8 mouse cellular contexts compared by ENCODE assay signal in the genomic region with DNA sequence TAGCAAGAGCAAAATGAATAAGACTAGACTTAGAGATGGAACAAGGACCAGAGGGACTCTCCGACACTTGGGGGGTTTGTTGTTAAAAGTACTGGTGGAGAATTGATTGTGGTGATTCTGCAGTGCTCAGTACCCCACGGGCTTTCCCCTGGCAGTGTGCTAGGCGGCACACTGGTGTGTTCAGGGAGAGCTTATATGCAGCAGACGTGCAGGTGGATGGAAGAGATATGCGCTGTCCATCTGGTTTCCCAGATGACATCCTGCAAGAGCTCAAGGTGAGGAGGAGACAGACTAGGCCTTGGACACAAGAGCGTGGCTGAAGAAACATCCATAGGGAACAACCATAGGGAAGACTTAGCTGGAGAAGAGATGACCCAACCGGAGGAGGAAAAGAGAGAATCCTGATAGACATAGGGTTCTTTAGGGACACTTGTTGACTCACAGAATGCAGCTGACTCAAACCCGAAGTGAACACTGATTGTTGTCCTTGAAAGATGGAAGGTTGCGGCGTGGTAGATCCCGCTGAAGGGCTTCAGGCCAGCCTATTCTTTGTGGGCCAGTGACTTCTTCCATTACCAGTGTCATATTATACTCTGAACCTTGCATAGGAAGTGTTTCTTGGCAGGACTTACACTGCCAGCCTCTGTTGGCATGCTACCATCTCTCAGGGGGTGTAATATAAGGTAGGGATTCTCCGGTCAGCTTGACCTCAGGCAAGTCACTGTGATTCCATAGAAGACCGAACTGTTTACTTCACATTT. TPM values are rescaled to one million over a fixed set of nuclear protein-coding genes. Genes with fewer than 3 reads are reported as not detected.
DNase-seq lines count a peak whose midpoint lies in the region; ATAC-seq and TF ChIP-seq lines count a peak whose summit lies in the region.

No protein-coding gene starts in this region.

- peaks cover 9% of the 10 kb centered on the region for H3K4me1 ChIP-seq in lung, embryonic 14.5 days (ENCODE audit: insufficient read depth)
- no peaks in the 10 kb centered on the region; the same call in 1 of the 2 replicates for H3K4me1 ChIP-seq in cerebellum, adult 2 months (ENCODE audit: control insufficient read depth, insufficient read depth, low read length)
- H3K4me1 ChIP-seq in heart, embryonic 16.5 days (ENCODE audit: control insufficient read depth, insufficient read depth, low read length), result peaks cover 32% of the 10 kb centered on the region
- peaks cover 22% of the 10 kb centered on the region for H3K4me1 ChIP-seq in liver, embryonic 16.5 days (ENCODE audit: control insufficient read depth, low read depth, low read length)
- no peaks in the 10 kb centered on the region; the same call in 1 of the 2 replicates for H3K4me1 ChIP-seq in stomach, postnatal 0 days (replicated peaks; ENCODE audit: control insufficient read depth, insufficient read depth)

- no peaks in the 10 kb centered on the region for H3K27me3 ChIP-seq in lung, embryonic 14.5 days (ENCODE audit: insufficient read depth, low read length)
- H3K27me3 ChIP-seq in cerebellum, adult 2 months (ENCODE audit: control insufficient read depth, insufficient read depth, low read length), result no peaks in the 10 kb centered on the region
- H3K27me3 ChIP-seq in heart, embryonic 16.5 days (ENCODE audit: control insufficient read depth, insufficient read depth, low read length), result no peaks in the 10 kb centered on the region
- no peaks in the 10 kb centered on the region for H3K27me3 ChIP-seq in liver, embryonic 16.5 days (ENCODE audit: control insufficient read depth, insufficient read depth, low read depth, low read length)
- H3K27me3 ChIP-seq in stomach, postnatal 0 days (ENCODE audit: control insufficient read depth, insufficient read depth, low read length), result no peaks in the 10 kb centered on the region

- peak overlapping the region; percentile 95 for H3K9ac ChIP-seq in lung, embryonic 14.5 days
- peak overlapping the region; percentile 98 for H3K9ac ChIP-seq in heart, embryonic 16.5 days (ENCODE audit: low read length)
- peak overlapping the region; percentile 84 for H3K9ac ChIP-seq in liver, embryonic 16.5 days (ENCODE audit: low read depth, low read length)
- peak overlapping the region; percentile 94 for H3K9ac ChIP-seq in stomach, postnatal 0 days (ENCODE audit: low read length)

- no peaks in the 10 kb centered on the region for H3K9me3 ChIP-seq in lung, embryonic 14.5 days (ENCODE audit: low read depth, low read length)
- H3K9me3 ChIP-seq in heart, embryonic 16.5 days (replicated peaks; ENCODE audit: control insufficient read depth, low read length), result no peaks in the 10 kb centered on the region
- no peaks in the 10 kb centered on the region for H3K9me3 ChIP-seq in liver, embryonic 16.5 days (replicated peaks; ENCODE audit: control insufficient read depth, low read length)
- no peaks in the 10 kb centered on the region for H3K9me3 ChIP-seq in stomach, postnatal 0 days (ENCODE audit: control insufficient read depth, low read length)

- TF ChIP-seq POLR2A in cerebellum, adult 2 months (IDR thresholded peaks at IDR 0.05; ENCODE audit: borderline replicate concordance, insufficient read depth, low read length), result no peak

- 0 out of 2 replicates have a peak overlapping the region, but pooled peaks have one; percentile 90 for H3K27ac ChIP-seq in lung, embryonic 14.5 days (ENCODE audit: low read depth)
- peak overlapping the region; percentile 72 for H3K27ac ChIP-seq in cerebellum, adult 2 months (ENCODE audit: insufficient read depth, low read length)
- H3K27ac ChIP-seq in heart, embryonic 16.5 days (ENCODE audit: low read length), result peak overlapping the region; percentile 95
- peak overlapping the region; percentile 83 for H3K27ac ChIP-seq in liver, embryonic 16.5 days (ENCODE audit: low read length)
- H3K27ac ChIP-seq in stomach, postnatal 0 days (replicated peaks), result peak overlapping the region; percentile 92

- peaks cover 26% of the 10 kb centered on the region for H3K36me3 ChIP-seq in lung, embryonic 14.5 days (ENCODE audit: insufficient read depth)
- peaks cover 18% of the 10 kb centered on the region for H3K36me3 ChIP-seq in heart, embryonic 16.5 days (ENCODE audit: control insufficient read depth, insufficient read depth)
- H3K36me3 ChIP-seq in liver, embryonic 16.5 days (ENCODE audit: control insufficient read depth, insufficient read depth), result peaks cover 5% of the 10 kb centered on the region; the same call in 1 of the 2 replicates
- peaks cover 15% of the 10 kb centered on the region for H3K36me3 ChIP-seq in stomach, postnatal 0 days (ENCODE audit: control insufficient read depth, insufficient read depth, low read length)

- H3K4me3 ChIP-seq in lung, embryonic 14.5 days (ENCODE audit: low read depth, low read length), result peak overlapping the region; percentile 86
- peak overlapping the region; percentile 83 for H3K4me3 ChIP-seq in cerebellum, adult 2 months (replicated peaks; ENCODE audit: insufficient read depth, low read depth, low read length)
- H3K4me3 ChIP-seq in heart, embryonic 16.5 days (ENCODE audit: low read length), result peak overlapping the region; percentile 85
- peak overlapping the region; percentile 85 for H3K4me3 ChIP-seq in liver, embryonic 16.5 days (ENCODE audit: low read depth, low read length)
- H3K4me3 ChIP-seq in stomach, postnatal 0 days (ENCODE audit: low read depth, low read length), result peak overlapping the region; percentile 78

- TF ChIP-seq CTCF in lung, embryonic 14.5 days (IDR thresholded peaks at IDR 0.05; ENCODE audit: low read depth), result no peak
- no peak for TF ChIP-seq CTCF in cerebellum, adult 2 months (IDR thresholded peaks at IDR 0.05; ENCODE audit: borderline replicate concordance, insufficient read depth, low read depth, low read length)
- no peak for TF ChIP-seq CTCF in stomach, postnatal 0 days (IDR thresholded peaks at IDR 0.05; ENCODE audit: low read depth)

- DNase-seq in lung, embryonic 14.5 days, result no peak
- DNase-seq in lung, adult 18-20 months, result no peak
- peak in 1 of 2 experiments; percentile 40 for DNase-seq in cerebellum, adult 2 months
- no peak for DNase-seq in stomach, postnatal 0 days (ENCODE audit: low spot score)
- DNase-seq in right cerebral cortex, postnatal 14 days, result no peak
- no peak for DNase-seq in frontal cortex, adult 2 months (ENCODE audit: extremely low spot score in 1 of 2, low spot score in 1 of 2)

- H3K4me2 ChIP-seq in lung, embryonic 14.5 days, result peak overlapping the region; percentile 96
- peak overlapping the region; percentile 92 for H3K4me2 ChIP-seq in heart, embryonic 16.5 days (ENCODE audit: low read depth, low read length)
- peak overlapping the region; percentile 90 for H3K4me2 ChIP-seq in liver, embryonic 16.5 days (ENCODE audit: low read depth, low read length)
- H3K4me2 ChIP-seq in stomach, postnatal 0 days (replicated peaks; ENCODE audit: low read depth), result peak overlapping the region; percentile 75

- ATAC-seq in lung, embryonic 14.5 days (ENCODE audit: insufficient read depth), result no peak
- no peak for ATAC-seq in heart, embryonic 16.5 days (replicated peaks; ENCODE audit: extremely low read depth, insufficient read depth, low FRiP score)
- ATAC-seq in liver, embryonic 16.5 days (ENCODE audit: low read depth), result peak; percentile 63
- ATAC-seq in stomach, postnatal 0 days (ENCODE audit: low FRiP score, low TSS enrichment), result 0 out of 2 replicates have a peak, but pooled peaks have one; percentile 7

- WGBS in lung, embryonic 14.5 days, result 74% methylated on average over 13 of the region's 13 CpGs
- 44% methylated on average over 13 of the region's 13 CpGs for WGBS in cerebellum, adult 2 months
- 66% methylated on average over 13 of the region's 13 CpGs for WGBS in heart, embryonic 16.5 days
- WGBS in liver, embryonic 16.5 days (ENCODE audit: insufficient replicate concordance), result 61% methylated on average over 13 of the region's 13 CpGs
- 75% methylated on average over 13 of the region's 13 CpGs for WGBS in stomach, postnatal 0 days

- no peak for TF ChIP-seq EP300 in stomach, postnatal 0 days (optimal IDR thresholded peaks at IDR 0.05)

RNA-seq across cellular contexts. Expression of a gene that starts 0.9 kb away (rescaled TPM):
- 5.1 and 51.6 TPM in 2 replicates for polyA plus RNA-seq in lung, embryonic 14.5 days (2014; fragmentation: Nextera tagmentation; extraction: Ambion mirVana)
- 6.1 and 7.6 TPM in 2 replicates for polyA plus RNA-seq in cerebellum, adult 2 months (2012; rRNA removed)
- polyA plus RNA-seq in heart, embryonic 16.5 days (2015; fragmentation: Nextera tagmentation; extraction: Ambion mirVana), result 4,861 and 5,105 TPM in 2 replicates
- polyA plus RNA-seq in liver, embryonic 16.5 days (2015; fragmentation: Nextera tagmentation; extraction: Ambion mirVana), result 80.6 and 93.1 TPM in 2 replicates
- 4.1 and 6.5 TPM in 2 replicates for polyA plus RNA-seq in stomach, postnatal 0 days (2015; fragmentation: Nextera tagmentation; extraction: Ambion mirVana)
- polyA plus RNA-seq in frontal cortex, adult 2 months (2012; rRNA removed), result 51.3 and 55.5 TPM in 2 replicates

RNA-seq across cellular contexts. Expression of a gene that starts 9.5 kb away (rescaled TPM):
- polyA plus RNA-seq in lung, embryonic 14.5 days (2014; fragmentation: Nextera tagmentation; extraction: Ambion mirVana), result 386 and 411 TPM in 2 replicates
- polyA plus RNA-seq in cerebellum, adult 2 months (2012; rRNA removed), result 292 and 304 TPM in 2 replicates
- polyA plus RNA-seq in heart, embryonic 16.5 days (2015; fragmentation: Nextera tagmentation; extraction: Ambion mirVana), result 331 and 376 TPM in 2 replicates
- 94.9 and 112 TPM in 2 replicates for polyA plus RNA-seq in liver, embryonic 16.5 days (2015; fragmentation: Nextera tagmentation; extraction: Ambion mirVana)
- 87.7 and 106 TPM in 2 replicates for polyA plus RNA-seq in stomach, postnatal 0 days (2015; fragmentation: Nextera tagmentation; extraction: Ambion mirVana)
- 343 and 370 TPM in 2 replicates for polyA plus RNA-seq in frontal cortex, adult 2 months (2012; rRNA removed)

RNA-seq across cellular contexts. Expression of a gene that starts 10.4 kb away (rescaled TPM):
- polyA plus RNA-seq in lung, embryonic 14.5 days (2014; fragmentation: Nextera tagmentation; extraction: Ambion mirVana), result 0.38 and 0.49 TPM in 2 replicates
- 3.0 and 3.2 TPM in 2 replicates for polyA plus RNA-seq in cerebellum, adult 2 months (2012; rRNA removed)
- 0.97 TPM in 2 replicates for polyA plus RNA-seq in heart, embryonic 16.5 days (2015; fragmentation: Nextera tagmentation; extraction: Ambion mirVana)
- polyA plus RNA-seq in liver, embryonic 16.5 days (2015; fragmentation: Nextera tagmentation; extraction: Ambion mirVana), result 0.04 TPM in 2 replicates
- polyA plus RNA-seq in stomach, postnatal 0 days (2015; fragmentation: Nextera tagmentation; extraction: Ambion mirVana), result 0.38 and 0.53 TPM in 2 replicates
- 3.5 and 3.9 TPM in 2 replicates for polyA plus RNA-seq in frontal cortex, adult 2 months (2012; rRNA removed)

RNA-seq across cellular contexts. Expression of a gene that starts 38.8 kb away (rescaled TPM):
- 64.4 and 71.3 TPM in 2 replicates for polyA plus RNA-seq in lung, embryonic 14.5 days (2014; fragmentation: Nextera tagmentation; extraction: Ambion mirVana)
- 8.6 and 9.6 TPM in 2 replicates for polyA plus RNA-seq in cerebellum, adult 2 months (2012; rRNA removed)
- 36.6 and 43.8 TPM in 2 replicates for polyA plus RNA-seq in heart, embryonic 16.5 days (2015; fragmentation: Nextera tagmentation; extraction: Ambion mirVana)
- polyA plus RNA-seq in liver, embryonic 16.5 days (2015; fragmentation: Nextera tagmentation; extraction: Ambion mirVana), result 25.8 and 32.2 TPM in 2 replicates
- 23.7 and 23.9 TPM in 2 replicates for polyA plus RNA-seq in stomach, postnatal 0 days (2015; fragmentation: Nextera tagmentation; extraction: Ambion mirVana)
- polyA plus RNA-seq in frontal cortex, adult 2 months (2012; rRNA removed), result 15.5 and 19.1 TPM in 2 replicates

RNA-seq across cellular contexts. Expression of a gene that starts 43.9 kb away (rescaled TPM):
- 11.8 and 16.5 TPM in 2 replicates for polyA plus RNA-seq in lung, embryonic 14.5 days (2014; fragmentation: Nextera tagmentation; extraction: Ambion mirVana)
- 6.5 and 7.8 TPM in 2 replicates for polyA plus RNA-seq in cerebellum, adult 2 months (2012; rRNA removed)
- polyA plus RNA-seq in heart, embryonic 16.5 days (2015; fragmentation: Nextera tagmentation; extraction: Ambion mirVana), result 9.5 TPM in 2 replicates
- 6.1 and 6.3 TPM in 2 replicates for polyA plus RNA-seq in liver, embryonic 16.5 days (2015; fragmentation: Nextera tagmentation; extraction: Ambion mirVana)
- polyA plus RNA-seq in stomach, postnatal 0 days (2015; fragmentation: Nextera tagmentation; extraction: Ambion mirVana), result 9.5 and 10.1 TPM in 2 replicates
- 4.5 and 5.9 TPM in 2 replicates for polyA plus RNA-seq in frontal cortex, adult 2 months (2012; rRNA removed)

Comparison
In these comparisons a context has a peak if more than half of its experiments do, and no peak if none do; other contexts are left out.
1. ATAC-seq: peak in liver, embryonic 16.5 days (single experiment) and stomach, postnatal 0 days (single experiment); none in lung, embryonic 14.5 days (single experiment) and heart, embryonic 16.5 days (single experiment).
2. RNA of a gene that starts 0.9 kb away (polyA plus RNA-seq): 4,861 to 5,105 TPM in heart, embryonic 16.5 days; 80.6 to 93.1 TPM in liver, embryonic 16.5 days, 51.3 to 55.5 TPM in frontal cortex, adult 2 months, 6.1 to 7.6 TPM in cerebellum, adult 2 months, 5.1 to 51.6 TPM in lung, embryonic 14.5 days and 4.1 to 6.5 TPM in stomach, postnatal 0 days; every median in the first group is over 10 times any median in the second.
3. Peak in every context shown above with its lines, with median percentiles within 50 percentile points of each other: H3K27ac ChIP-seq, H3K4me2 ChIP-seq, H3K4me3 ChIP-seq and H3K9ac ChIP-seq.